Mouse (Mus musculus) midbrain, embryonic 12.5 days (tissue): ENCODE data around the gene Fer. TPM values are rescaled to one million over a fixed set of nuclear protein-coding genes. Genes with fewer than 3 reads are reported as not detected.

Experiments used
- ATAC-seq: fragments of 200-750 bp; cut with Nextera tagmentation; 2 replicates; pipeline ENCODE4 v1.8.0; 2017; ENCODE audit warnings: low read depth, moderate TSS enrichment, moderate library complexity; ENCODE audit not compliant: low FRiP score
- H3K27ac ChIP-seq: fragments of 300-500 bp; sonication (generic); replicated peaks from 2 replicates; pipeline ENCODE4 v1.5.1; 2016; ENCODE audit warnings: mild to moderate bottlenecking
- H3K27me3 ChIP-seq: fragments of 300-500 bp; sonication (generic); 2 replicates; pipeline ENCODE4 v1.6.1; 2016; ENCODE audit warnings: mild to moderate bottlenecking
- H3K36me3 ChIP-seq: fragments of 300-500 bp; sonication (generic); 2 replicates; pipeline ENCODE4 v1.6.1; 2016
- H3K4me1 ChIP-seq: fragments of 300-500 bp; sonication (generic); 2 replicates; pipeline ENCODE4 v1.6.1; 2016
- H3K4me2 ChIP-seq: fragments of 300-500 bp; sonication (generic); replicated peaks from 2 replicates; pipeline ENCODE4 v1.6.1; 2016; ENCODE audit warnings: mild to moderate bottlenecking, moderate library complexity
- H3K4me3 ChIP-seq: fragments of 300-500 bp; sonication (generic); 2 replicates; pipeline ENCODE4 v1.5.1; 2016; ENCODE audit warnings: mild to moderate bottlenecking
- H3K9ac ChIP-seq: fragments of 300-500 bp; sonication (generic); replicated peaks from 2 replicates; pipeline ENCODE4 v1.6.1; 2016; ENCODE audit warnings: mild to moderate bottlenecking, moderate library complexity
- H3K9me3 ChIP-seq: fragments of 300-500 bp; sonication (generic); 2 replicates; pipeline ENCODE4 v1.6.1; 2016; ENCODE audit warnings: mild to moderate bottlenecking
- WGBS: fragments of 180-500 bp; shearing (Covaris S2); methylation state at CpG from one replicate; pipeline ENCODE4 v1.1.7; 2016; 5-methylcytosine and 5-hydroxymethylcytosine counted together
- polyA plus RNA-seq: library from polyadenylated mRNA; unstranded; fragments of >200 nt; fragmentation: Nextera tagmentation; extraction: Ambion mirVana; gene quantifications from 2 replicates; pipeline ENCODE4 v1.2.1, GENCODE M21; 2016

Gene Fer
- polyA plus RNA-seq, 1 experiment from 2014 or later = 29.4 TPM

- WGBS = 88% methylated on average over 2 of the region's 2 CpGs
- no peak for ATAC-seq
- H3K27ac ChIP-seq = no peak overlapping the region
- H3K9ac ChIP-seq = no peak overlapping the region
- no peak overlapping the region for H3K4me3 ChIP-seq
- no peaks in the 10 kb centered on the region for H3K36me3 ChIP-seq
- H3K27me3 ChIP-seq = no peaks in the 10 kb centered on the region
- no peaks in the 10 kb centered on the region for H3K4me1 ChIP-seq
- no peaks in the 10 kb centered on the region for H3K9me3 ChIP-seq
- H3K4me2 ChIP-seq = no peak overlapping the region
Measured at GRCm38 (mm10) chr17:63946772-63947171, 83.9 kb downstream of the Fer start.

- no peak overlapping the region for H3K4me3 ChIP-seq
- no peak overlapping the region for H3K27ac ChIP-seq
- ATAC-seq = no peak
- no peaks in the 10 kb centered on the region for H3K27me3 ChIP-seq
- no peak overlapping the region for H3K4me2 ChIP-seq
- no peaks in the 10 kb centered on the region for H3K9me3 ChIP-seq
- WGBS = 96% methylated on average over 4 of the region's 4 CpGs
- H3K4me1 ChIP-seq = no peaks in the 10 kb centered on the region
- no peak overlapping the region for H3K9ac ChIP-seq
- no peaks in the 10 kb centered on the region for H3K36me3 ChIP-seq
Measured at GRCm38 (mm10) chr17:63948811-63949210, 85.9 kb downstream of the Fer start.

GRCm38 (mm10) chr17:63951436-63951835 is 88.6 kb downstream of the Fer start:
- H3K9ac ChIP-seq = no peak overlapping the region
- WGBS = 87% methylated on average over 2 of the region's 2 CpGs
- H3K27ac ChIP-seq = no peak overlapping the region
- ATAC-seq = no peak
- no peaks in the 10 kb centered on the region for H3K9me3 ChIP-seq
- no peaks in the 10 kb centered on the region for H3K36me3 ChIP-seq
- no peak overlapping the region for H3K4me3 ChIP-seq
- no peaks in the 10 kb centered on the region for H3K27me3 ChIP-seq
- no peak overlapping the region for H3K4me2 ChIP-seq
- H3K4me1 ChIP-seq = no peaks in the 10 kb centered on the region

- no peak for ATAC-seq
- no peaks in the 10 kb centered on the region for H3K36me3 ChIP-seq
- no peak overlapping the region for H3K4me2 ChIP-seq
- no peak overlapping the region for H3K27ac ChIP-seq
- H3K4me3 ChIP-seq = no peak overlapping the region
- no peaks in the 10 kb centered on the region for H3K9me3 ChIP-seq
- H3K27me3 ChIP-seq = no peaks in the 10 kb centered on the region
- no peaks in the 10 kb centered on the region for H3K4me1 ChIP-seq
- WGBS = 94% methylated on average over 3 of the region's 3 CpGs
- no peak overlapping the region for H3K9ac ChIP-seq
Measured at GRCm38 (mm10) chr17:63967091-63967490, 104.2 kb downstream of the Fer start.

GRCm38 (mm10) chr17:63969448-63969847 is 106.6 kb downstream of the Fer start:
- Histone ChIP-seq H3K9me3 (no peaks in the 10 kb centered on the region), H3K27ac (no peak overlapping the region), H3K4me2 (no peak overlapping the region), H3K4me1 (no peaks in the 10 kb centered on the region), H3K36me3 (no peaks in the 10 kb centered on the region), H3K9ac (no peak overlapping the region), H3K27me3 (no peaks in the 10 kb centered on the region), H3K4me3 (no peak overlapping the region)
- WGBS = 80% methylated on average over 10 of the region's 10 CpGs
- ATAC-seq = no peak

- Histone ChIP-seq H3K36me3 (no peaks in the 10 kb centered on the region), H3K27me3 (no peaks in the 10 kb centered on the region), H3K4me3 (no peak overlapping the region), H3K9ac (no peak overlapping the region), H3K4me1 (no peaks in the 10 kb centered on the region), H3K27ac (peak overlapping the region; percentile 42; the same call in 1 of the 2 replicates), H3K4me2 (no peak overlapping the region), H3K9me3 (no peaks in the 10 kb centered on the region)
- 42% methylated on average over 5 of the region's 5 CpGs for WGBS
- 0 out of 2 replicates have a peak, but pooled peaks have one; percentile 12 for ATAC-seq
Measured at GRCm38 (mm10) chr17:63970239-63970638, 107.4 kb downstream of the Fer start.

- Histone ChIP-seq H3K4me3 (no peak overlapping the region), H3K9me3 (no peaks in the 10 kb centered on the region), H3K36me3 (no peaks in the 10 kb centered on the region), H3K27me3 (no peaks in the 10 kb centered on the region), H3K27ac (no peak overlapping the region), H3K4me1 (no peaks in the 10 kb centered on the region), H3K4me2 (no peak overlapping the region), H3K9ac (no peak overlapping the region)
- ATAC-seq = no peak
- 92% methylated on average over 1 of the region's 1 CpGs for WGBS
Measured at GRCm38 (mm10) chr17:63970939-63971338, 108.1 kb downstream of the Fer start.

- no peak overlapping the region for H3K4me2 ChIP-seq
- H3K27ac ChIP-seq = no peak overlapping the region
- H3K9ac ChIP-seq = no peak overlapping the region
- 76% methylated on average over 4 of the region's 4 CpGs for WGBS
- no peak overlapping the region for H3K4me3 ChIP-seq
- H3K27me3 ChIP-seq = no peaks in the 10 kb centered on the region
- no peaks in the 10 kb centered on the region for H3K4me1 ChIP-seq
- no peak for ATAC-seq
- H3K9me3 ChIP-seq = no peaks in the 10 kb centered on the region
- H3K36me3 ChIP-seq = no peaks in the 10 kb centered on the region
Measured at GRCm38 (mm10) chr17:63972181-63972580, 109.3 kb downstream of the Fer start.

GRCm38 (mm10) chr17:63973806-63974205 is 110.9 kb downstream of the Fer start:
- Histone ChIP-seq H3K36me3 (no peaks in the 10 kb centered on the region), H3K4me2 (no peak overlapping the region), H3K27ac (no peak overlapping the region), H3K27me3 (no peaks in the 10 kb centered on the region), H3K4me1 (no peaks in the 10 kb centered on the region), H3K9me3 (no peaks in the 10 kb centered on the region), H3K9ac (no peak overlapping the region), H3K4me3 (no peak overlapping the region)
- no peak for ATAC-seq
- 89% methylated on average over 5 of the region's 5 CpGs for WGBS

GRCm38 (mm10) chr17:63974253-63974652 is 111.4 kb downstream of the Fer start:
- H3K27me3 ChIP-seq = no peaks in the 10 kb centered on the region
- no peak overlapping the region for H3K4me2 ChIP-seq
- no peak for ATAC-seq
- no peak overlapping the region for H3K27ac ChIP-seq
- no peaks in the 10 kb centered on the region for H3K4me1 ChIP-seq
- WGBS = 85% methylated on average over 5 of the region's 5 CpGs
- no peaks in the 10 kb centered on the region for H3K36me3 ChIP-seq
- no peaks in the 10 kb centered on the region for H3K9me3 ChIP-seq
- no peak overlapping the region for H3K4me3 ChIP-seq
- no peak overlapping the region for H3K9ac ChIP-seq

- no peaks in the 10 kb centered on the region for H3K36me3 ChIP-seq
- no peak overlapping the region for H3K27ac ChIP-seq
- H3K9ac ChIP-seq = no peak overlapping the region
- no peak overlapping the region for H3K4me2 ChIP-seq
- no peak for ATAC-seq
- 90% methylated on average over 4 of the region's 4 CpGs for WGBS
- H3K4me1 ChIP-seq = no peaks in the 10 kb centered on the region
- H3K27me3 ChIP-seq = no peaks in the 10 kb centered on the region
- no peak overlapping the region for H3K4me3 ChIP-seq
- H3K9me3 ChIP-seq = no peaks in the 10 kb centered on the region
Measured at GRCm38 (mm10) chr17:63978794-63979571, 116.1 kb downstream of the Fer start.

- H3K4me3 ChIP-seq = no peak overlapping the region
- no peak for ATAC-seq
Measured at GRCm38 (mm10) chr17:63980167-63980566, 117.3 kb downstream of the Fer start.

GRCm38 (mm10) chr17:63988710-63989109 is 125.8 kb downstream of the Fer start:
- no peaks in the 10 kb centered on the region for H3K9me3 ChIP-seq
- H3K4me1 ChIP-seq = no peaks in the 10 kb centered on the region
- no peaks in the 10 kb centered on the region for H3K36me3 ChIP-seq
- H3K4me2 ChIP-seq = no peak overlapping the region
- no peak overlapping the region for H3K9ac ChIP-seq
- ATAC-seq = no peak
- H3K27me3 ChIP-seq = no peaks in the 10 kb centered on the region
- H3K4me3 ChIP-seq = no peak overlapping the region
- 84% methylated on average over 2 of the region's 2 CpGs for WGBS
- H3K27ac ChIP-seq = no peak overlapping the region

More at GRCm38 (mm10) chr17:63980167-63980566, 117.3 kb downstream of the Fer start:
- H3K9ac ChIP-seq = no peak overlapping the region
- H3K27me3 ChIP-seq = no peaks in the 10 kb centered on the region
- H3K4me2 ChIP-seq = no peak overlapping the region
- no peaks in the 10 kb centered on the region for H3K4me1 ChIP-seq
- no peak overlapping the region for H3K27ac ChIP-seq
- H3K9me3 ChIP-seq = no peaks in the 10 kb centered on the region
- no peaks in the 10 kb centered on the region for H3K36me3 ChIP-seq
- WGBS = 97% methylated on average over 3 of the region's 3 CpGs
